Comparison of ENCODE assay signal across 23 mouse cellular contexts in genomic region chr4:155762357-155762756, GRCm38 (mm10). TPM values are rescaled to one million over a fixed set of nuclear protein-coding genes. Genes with fewer than 3 reads are reported as not detected.
A peak's percentile ranks its signal among the peaks of the same experiment; 100 is the strongest.
DNase-seq lines count a peak whose midpoint lies in the region; ATAC-seq and TF ChIP-seq lines count a peak whose summit lies in the region.
"Had no signal": no experiment of that assay in that cellular context is flagged by ENCODE, and none has a peak within 500 bp of the region (broad histone marks: within the 10 kb centered on the region; RNA-seq: fewer than 3 reads in every experiment).

No protein-coding gene starts in this region.

- ATAC-seq in kidney, embryonic 15.5 days (replicated peaks; ENCODE audit: low FRiP score): no peak

- H3K4me3 ChIP-seq in kidney, embryonic 15.5 days (replicated peaks): no peak overlapping the region
- H3K4me3 ChIP-seq in kidney, adult 2 months (ENCODE audit: insufficient read depth, low read depth, low read length): no peak overlapping the region
- H3K4me3 ChIP-seq in erythroblast, embryonic 14.5 days (replicated peaks): peak overlapping the region; percentile 21

- WGBS in kidney, embryonic 15.5 days: 81% methylated on average over 3 of the region's 3 CpGs
- 77% methylated on average over 3 of the region's 3 CpGs for WGBS in kidney, adult 2 months

- no peak for TF ChIP-seq POLR2A in kidney, adult 2 months (IDR thresholded peaks at IDR 0.05; ENCODE audit: low read depth, low read length)

- peaks cover 4% of the 10 kb centered on the region for H3K36me3 ChIP-seq in kidney, embryonic 15.5 days
- no peaks in the 10 kb centered on the region for H3K36me3 ChIP-seq in kidney, adult 2 months (ENCODE audit: control insufficient read depth, insufficient read depth, low read length)
- H3K36me3 ChIP-seq in erythroblast, embryonic 14.5 days (ENCODE audit: control insufficient read depth): peaks cover 10% of the 10 kb centered on the region

- no peaks in the 10 kb centered on the region for H3K27me3 ChIP-seq in kidney, embryonic 15.5 days
- no peaks in the 10 kb centered on the region for H3K27me3 ChIP-seq in kidney, adult 2 months (replicated peaks; ENCODE audit: control insufficient read depth, insufficient read depth, low read length)
- no peaks in the 10 kb centered on the region for H3K27me3 ChIP-seq in erythroblast, embryonic 14.5 days (ENCODE audit: control insufficient read depth)
- H3K27me3 ChIP-seq: forebrain, embryonic 12.5 days; neural tube, embryonic 12.5 days had no signal

- H3K4me2 ChIP-seq in kidney, embryonic 15.5 days: 0 out of 2 replicates have a peak overlapping the region, but pooled peaks have one; percentile 94

- H3K27ac ChIP-seq in kidney, embryonic 15.5 days: no peak overlapping the region
- no peak overlapping the region for H3K27ac ChIP-seq in kidney, adult 2 months (ENCODE audit: insufficient read depth, low read depth, low read length)
- H3K27ac ChIP-seq: neural tube, embryonic 12.5 days had no signal

- H3K9ac ChIP-seq in kidney, embryonic 15.5 days: no peak overlapping the region

- DNase-seq in adrenal gland, postnatal 14 days: peak; percentile 68
- no peak for DNase-seq in adrenal gland, adult 18-20 months (ENCODE audit: low spot score in 2 of 2)
- no peak for DNase-seq in kidney, adult 2 months
- peak; percentile 26 for DNase-seq in 416B (ENCODE audit: low read depth)
- no peak for DNase-seq in layer of hippocampus, adult 9-11 months
- no peak for DNase-seq in thymus, postnatal 36 days
- DNase-seq: kidney, adult 18-20 months; kidney, postnatal 4 days; layer of hippocampus, postnatal 36 days; lung, postnatal 10 days; spleen, adult 18-20 months; thymus, postnatal 4 days had no signal

- no peaks in the 10 kb centered on the region for H3K9me3 ChIP-seq in kidney, embryonic 15.5 days (replicated peaks)
- H3K9me3 ChIP-seq in erythroblast, embryonic 14.5 days (ENCODE audit: control insufficient read depth, low read length): no peaks in the 10 kb centered on the region
- H3K9me3 ChIP-seq: forebrain, embryonic 12.5 days; heart, embryonic 10.5 days; neural tube, embryonic 12.5 days had no signal

- no peak for TF ChIP-seq CTCF in kidney, adult 2 months (conservative IDR thresholded peaks at IDR 0.05; ENCODE audit: insufficient read depth, insufficient read length, low read depth, low read length)

- peaks cover 32% of the 10 kb centered on the region for H3K4me1 ChIP-seq in kidney, embryonic 15.5 days
- H3K4me1 ChIP-seq in kidney, adult 2 months (ENCODE audit: control insufficient read depth, insufficient read depth, low read length): peaks cover 9% of the 10 kb centered on the region
- peaks cover 40% of the 10 kb centered on the region for H3K4me1 ChIP-seq in erythroblast, embryonic 14.5 days (ENCODE audit: control insufficient read depth)

RNA-seq across cellular contexts. Expression of gene Atad3a, which starts 1.5 kb away (rescaled TPM):
- total RNA-seq in adrenal gland, postnatal 14 days (2021): 117 and 127 TPM in 2 replicates
- total RNA-seq in adrenal gland, adult 18-20 months (2021): 10 to 100 TPM; 96.2 to 99.8 TPM
- 115 and 124 TPM in 2 replicates for polyA plus RNA-seq in kidney, embryonic 15.5 days (2015; fragmentation: Nextera tagmentation; extraction: Ambion mirVana)
- 130 and 145 TPM in 2 replicates for polyA plus RNA-seq in kidney, adult 2 months (2012; rRNA removed)
- polyA plus RNA-seq in erythroblast, embryonic 14.5 days (2012): 1.0 and 1.1 TPM in 2 replicates

RNA-seq across cellular contexts. Expression of gene Vwa1, which starts 12.1 kb away (rescaled TPM):
- 5.2 and 5.5 TPM in 2 replicates for total RNA-seq in adrenal gland, postnatal 14 days (2021)
- total RNA-seq in adrenal gland, adult 18-20 months (2021): 10 to 100 TPM in 1 of 2 experiments, 1 to 10 TPM in 1; 3.8 to 12.3 TPM
- 5.6 and 7.7 TPM in 2 replicates for polyA plus RNA-seq in kidney, embryonic 15.5 days (2015; fragmentation: Nextera tagmentation; extraction: Ambion mirVana)
- polyA plus RNA-seq in kidney, adult 2 months (2012; rRNA removed): 21.8 and 27.2 TPM in 2 replicates
- polyA plus RNA-seq in erythroblast, embryonic 14.5 days (2012): 0.01 TPM in 1 of 2 replicates, not detected in the other

RNA-seq across cellular contexts. Expression of gene Tmem88b, which starts 23.3 kb away (rescaled TPM):
- total RNA-seq in adrenal gland, postnatal 14 days (2021): 0.79 and 0.82 TPM in 2 replicates
- under 1 TPM; 0.56 to 0.70 TPM for total RNA-seq in adrenal gland, adult 18-20 months (2021)
- polyA plus RNA-seq in kidney, embryonic 15.5 days (2015; fragmentation: Nextera tagmentation; extraction: Ambion mirVana): 0.42 and 0.47 TPM in 2 replicates
- 1.8 and 2.4 TPM in 2 replicates for polyA plus RNA-seq in kidney, adult 2 months (2012; rRNA removed)
- polyA plus RNA-seq in erythroblast, embryonic 14.5 days (2012): not detected in 2 replicates

RNA-seq across cellular contexts. Expression of gene Tmem240, which starts 27.8 kb away (rescaled TPM):
- 0.79 and 1.2 TPM in 2 replicates for total RNA-seq in adrenal gland, postnatal 14 days (2021)
- total RNA-seq in adrenal gland, adult 18-20 months (2021): under 1 TPM; 0.48 to 0.89 TPM
- polyA plus RNA-seq in kidney, embryonic 15.5 days (2015; fragmentation: Nextera tagmentation; extraction: Ambion mirVana): 0.50 and 1.0 TPM in 2 replicates
- 0.67 TPM in 2 replicates for polyA plus RNA-seq in kidney, adult 2 months (2012; rRNA removed)
- polyA plus RNA-seq in erythroblast, embryonic 14.5 days (2012): 0.01 and 0.06 TPM in 2 replicates

RNA-seq across cellular contexts. Expression of gene Ankrd65, which starts 27.9 kb away (rescaled TPM):
- total RNA-seq in adrenal gland, postnatal 14 days (2021): not detected in 2 replicates
- total RNA-seq in adrenal gland, adult 18-20 months (2021): not detected
- polyA plus RNA-seq in kidney, embryonic 15.5 days (2015; fragmentation: Nextera tagmentation; extraction: Ambion mirVana): 0.19 and 0.34 TPM in 2 replicates
- 2.8 and 3.2 TPM in 2 replicates for polyA plus RNA-seq in kidney, adult 2 months (2012; rRNA removed)
- 0.10 TPM in 1 of 2 replicates, not detected in the other for polyA plus RNA-seq in erythroblast, embryonic 14.5 days (2012)
- total RNA-seq: gastrocnemius, adult 8-10 months; hematopoietic stem cell, adult 5-6 weeks; layer of hippocampus, postnatal 36 days had no signal
- polyA plus RNA-seq: C2C12; embryonic facial prominence, embryonic 11.5 days; forebrain, embryonic 12.5 days; heart, embryonic 10.5 days; limb, embryonic 11.5 days; midbrain, embryonic 11.5 days; neural tube, embryonic 12.5 days had no signal

Comparison
In these comparisons a context has a peak if more than half of its experiments do, and no peak if none do; other contexts are left out.
1. DNase-seq: peak in adrenal gland, postnatal 14 days (single experiment) and 416B (single experiment); none in adrenal gland, adult 18-20 months (0 of 2), kidney, adult 2 months (single experiment), layer of hippocampus, adult 9-11 months (single experiment) and thymus, postnatal 36 days (0 of 2).
2. RNA of gene Atad3a, which starts 1.5 kb away (polyA plus RNA-seq): 130 to 145 TPM in kidney, adult 2 months and 115 to 124 TPM in kidney, embryonic 15.5 days; 1.0 to 1.1 TPM in erythroblast, embryonic 14.5 days; every median in the first group is over 10 times any median in the second.